Mouse (Mus musculus) thymus, adult 2 months (tissue): Measurements from ENCODE around the gene Pinlyp. TPM values are rescaled to one million over a fixed set of nuclear protein-coding genes. Genes with fewer than 3 reads are reported as not detected.
"Not testable (repeated sequence)": the region's sequence is repeated elsewhere in the genome, so short reads cannot be mapped to it uniquely, and the experiment has no call there.

Source experiments
- DNase-seq: peaks from one replicate; pipeline ENCODE4 v3.0.0; 2021
- H3K27ac ChIP-seq: fragments of 200-500 bp; 2 replicates; pipeline ENCODE4 v1.5.1; 2012; ENCODE audit warnings: low read length, control low read depth; ENCODE audit not compliant: control insufficient read depth, insufficient read depth
- H3K27me3 ChIP-seq: fragments of 200-500 bp; 2 replicates; pipeline ENCODE4 v1.6.1; 2012; ENCODE audit warnings: mild to moderate bottlenecking, low read length, moderate library complexity, mixed read lengths; ENCODE audit not compliant: control insufficient read depth, insufficient read depth
- H3K36me3 ChIP-seq: fragments of 200-500 bp; 2 replicates; pipeline ENCODE4 v1.6.1; 2012; ENCODE audit warnings: mild to moderate bottlenecking, low read length, moderate library complexity; ENCODE audit not compliant: control insufficient read depth, insufficient read depth
- H3K4me1 ChIP-seq: fragments of 200-500 bp; replicated peaks from 2 replicates; pipeline ENCODE4 v1.6.1; 2012; ENCODE audit warnings: low read length; ENCODE audit not compliant: control insufficient read depth, insufficient read depth
- H3K4me3 ChIP-seq: fragments of 200-500 bp; 2 replicates; pipeline ENCODE4 v1.5.1; 2012; ENCODE audit warnings: mild to moderate bottlenecking, low read length, control low read depth, moderate library complexity; ENCODE audit not compliant: control insufficient read depth, insufficient read depth
- CTCF ChIP-seq: fragments of 200-500 bp; IDR thresholded peaks from 2 replicates; pipeline ENCODE4 v1.5.1; 2012; ENCODE audit warnings: mild to moderate bottlenecking, control low read depth, low read length, moderate library complexity, borderline replicate concordance; ENCODE audit not compliant: control insufficient read depth, poor library complexity, insufficient read depth; ENCODE audit errors: extremely low read depth
- POLR2A ChIP-seq: fragments of 200-500 bp; IDR thresholded peaks from 2 replicates; pipeline ENCODE4 v1.6.1; 2012; ENCODE audit warnings: mild to moderate bottlenecking, low read length, control low read depth, moderate library complexity; ENCODE audit not compliant: control insufficient read depth, poor library complexity, insufficient read depth; ENCODE audit errors: extremely low read depth
- WGBS: fragments of 180-500 bp; shearing (Covaris S2); methylation state at CpG from one replicate; pipeline ENCODE4 v1.1.7; 2018; 5-methylcytosine and 5-hydroxymethylcytosine counted together
- polyA plus RNA-seq: library from polyadenylated mRNA; depleted of rRNA; stranded (reverse); fragments of >200 nt; gene quantifications from 2 replicates; pipeline ENCODE4 v1.2.3, GENCODE M21; 2012

The Pinlyp gene
- polyA plus RNA-seq, 1 experiment = 5.4 TPM

GRCm38 (mm10) chr7:24522805-24523204 is 23.1 kb downstream of the Pinlyp start:
- no peaks in the 10 kb centered on the region for H3K27me3 ChIP-seq
- no peaks in the 10 kb centered on the region for H3K36me3 ChIP-seq
- DNase-seq = no peak
- no peaks in the 10 kb centered on the region; the same call in 1 of the 2 replicates for H3K4me1 ChIP-seq
- no peak overlapping the region for H3K27ac ChIP-seq
- no peak overlapping the region for H3K4me3 ChIP-seq
- TF ChIP-seq POLR2A = no peak
- no peak for TF ChIP-seq CTCF
- 69% methylated on average over 5 of the region's 5 CpGs for WGBS

GRCm38 (mm10) chr7:24520054-24520453 is 25.9 kb downstream of the Pinlyp start:
- not testable (repeated sequence) for H3K27me3 ChIP-seq, H3K27ac ChIP-seq, DNase-seq, H3K4me3 ChIP-seq, H3K36me3 ChIP-seq, H3K4me1 ChIP-seq
- WGBS = 91% methylated on average over 10 of the region's 10 CpGs

- TF ChIP-seq POLR2A (no peak), CTCF (no peak)
Measured at GRCm38 (mm10) chr7:24519130-24519529, 26.8 kb downstream of the Pinlyp start.

GRCm38 (mm10) chr7:24517654-24518053 is 28.3 kb downstream of the Pinlyp start:
- Histone ChIP-seq H3K4me1 (no peaks in the 10 kb centered on the region), H3K4me3 (no peak overlapping the region), H3K36me3 (no peaks in the 10 kb centered on the region), H3K27me3 (no peaks in the 10 kb centered on the region), H3K27ac (no peak overlapping the region)
- no peak for TF ChIP-seq POLR2A
- 93% methylated on average over 6 of the region's 6 CpGs for WGBS
- no peak for DNase-seq

More at GRCm38 (mm10) chr7:24519130-24519529, 26.8 kb downstream of the Pinlyp start:
- H3K4me1 ChIP-seq = no peaks in the 10 kb centered on the region
- H3K4me3 ChIP-seq = no peak overlapping the region
- H3K27me3 ChIP-seq = no peaks in the 10 kb centered on the region
- DNase-seq = no peak
- 80% methylated on average over 3 of the region's 3 CpGs for WGBS
- no peak overlapping the region for H3K27ac ChIP-seq
- no peaks in the 10 kb centered on the region for H3K36me3 ChIP-seq

- H3K27me3 ChIP-seq = no peaks in the 10 kb centered on the region
- 91% methylated on average over 5 of the region's 5 CpGs for WGBS
- H3K27ac ChIP-seq = no peak overlapping the region
- H3K4me1 ChIP-seq = no peaks in the 10 kb centered on the region
- H3K36me3 ChIP-seq = no peaks in the 10 kb centered on the region
- TF ChIP-seq CTCF = no peak
- no peak for TF ChIP-seq POLR2A
- H3K4me3 ChIP-seq = no peak overlapping the region
- no peak for DNase-seq
Measured at GRCm38 (mm10) chr7:24517077-24517476, 28.8 kb downstream of the Pinlyp start.

GRCm38 (mm10) chr7:24516319-24516718 is 29.6 kb downstream of the Pinlyp start:
- H3K36me3 ChIP-seq, H3K4me3 ChIP-seq, H3K4me1 ChIP-seq, H3K27me3 ChIP-seq, DNase-seq, H3K27ac ChIP-seq: not testable (repeated sequence)
- 90% methylated on average over 8 of the region's 8 CpGs for WGBS

- Histone ChIP-seq H3K4me3 (no peak within 1 kb of the TSS), H3K27me3 (no peaks in the 10 kb centered on the region), H3K27ac (no peak within 1 kb of the TSS), H3K36me3 (no peaks in the 10 kb centered on the region), H3K4me1 (peaks cover 4% of the 10 kb centered on the region; the same call in 1 of the 2 replicates)
- DNase-seq = no peak
- no peak for TF ChIP-seq POLR2A
- 98% methylated on average over 7 of the region's 7 CpGs for WGBS
Measured at GRCm38 (mm10) chr7:24512355-24512754, 33.6 kb downstream of the Pinlyp start, which contains the start of gene AC161166.1. TSS of gene AC161166.1 (minus strand) at chr7:24512455.

GRCm38 (mm10) chr7:24507726-24508114 is 38.2 kb downstream of the Pinlyp start:
- WGBS = 2% methylated on average over 20 of the region's 20 CpGs
- no peaks in the 10 kb centered on the region; the same call in 1 of the 2 replicates for H3K27me3 ChIP-seq
- H3K36me3 ChIP-seq = no peaks in the 10 kb centered on the region
- peaks cover 8% of the 10 kb centered on the region; the same call in 1 of the 2 replicates for H3K4me1 ChIP-seq
- DNase-seq = no peak
- TF ChIP-seq CTCF = no peak
- TF ChIP-seq POLR2A = no peak
- H3K4me3 ChIP-seq = peak overlapping the region; percentile 84
- no peak overlapping the region for H3K27ac ChIP-seq
